Mouse (Mus musculus): ENCODE data around the gene Trappc11. TPM values are rescaled to one million over a fixed set of nuclear protein-coding genes. Genes with fewer than 3 reads are reported as not detected.
A peak's percentile ranks its signal among the peaks of the same experiment; 100 is the strongest.

Gene Trappc11
- polyA plus RNA-seq, 1 experiment from 2014 or later = 25.5 TPM

DNA sequence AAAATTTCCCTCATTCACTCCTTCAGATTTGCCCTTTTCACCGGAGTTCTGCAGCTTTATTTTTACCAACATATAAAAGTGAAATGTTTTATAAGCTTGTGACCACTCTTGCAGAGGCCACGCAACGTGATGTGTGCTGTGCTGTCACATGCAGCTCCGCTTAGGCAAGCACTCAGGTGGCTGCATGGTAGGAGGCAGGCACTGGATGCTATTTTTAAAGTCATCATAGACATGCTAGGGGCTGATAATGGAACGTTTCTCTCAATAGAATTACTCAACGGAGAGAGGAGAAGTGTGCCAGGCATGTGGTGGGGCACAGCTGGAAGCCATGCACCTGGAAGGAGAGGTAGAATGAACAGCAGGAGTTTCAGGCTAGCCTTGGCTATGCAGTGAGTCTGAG lies 37.8 kb downstream of the Trappc11 start:
- Histone ChIP-seq H3K27me3 (ENCODE audit: insufficient read depth, low read length) (no peaks in the 10 kb centered on the region), H3K9ac (ENCODE audit: low read depth, low read length) (no peak overlapping the region), H3K9me3 (replicated peaks; ENCODE audit: low read length) (no peaks in the 10 kb centered on the region), H3K27ac (peak overlapping the region; percentile 47; the same call in 1 of the 2 replicates), H3K4me2 (ENCODE audit: low read length) (no peak overlapping the region), H3K4me1 (replicated peaks; ENCODE audit: insufficient read depth, low read length) (no peaks in the 10 kb centered on the region), H3K36me3 (ENCODE audit: insufficient read depth, low read length) (peaks cover 39% of the 10 kb centered on the region), H3K4me3 (replicated peaks; ENCODE audit: low read depth, low read length) (no peak overlapping the region)
- ATAC-seq (replicated peaks; ENCODE audit: low FRiP score, low read depth) (no peak), DNase-seq (ENCODE audit: low spot score) (no peak)
- TF ChIP-seq CTCF (IDR thresholded peaks at IDR 0.05; ENCODE audit: low read depth) = no peak
- WGBS = 73% methylated on average over 6 of the region's 6 CpGs

DNA sequence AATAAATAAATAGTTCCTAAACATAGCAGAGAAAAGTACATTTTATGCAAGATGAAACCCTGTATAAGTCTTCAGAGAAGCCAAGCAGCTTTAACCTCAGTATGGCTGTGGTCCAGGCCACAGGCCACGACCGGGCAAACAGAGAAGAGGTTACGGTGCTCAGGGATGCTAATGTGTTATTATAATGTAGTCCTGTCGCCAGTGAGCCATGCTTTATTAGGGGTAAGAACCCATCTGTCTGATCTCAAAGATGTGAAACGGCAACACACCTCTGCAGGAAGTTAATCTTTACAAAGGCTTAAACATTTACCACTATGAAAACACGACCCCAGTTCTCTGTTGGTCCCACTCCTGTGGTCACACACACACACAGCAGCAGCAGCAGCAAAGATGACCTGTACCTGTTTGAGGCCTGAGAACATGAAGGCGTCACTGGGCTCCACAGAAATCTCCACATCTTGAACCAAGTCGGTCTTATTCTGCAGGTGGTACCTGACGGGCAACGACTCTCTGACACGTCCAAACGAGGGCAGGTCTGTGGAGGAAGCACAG lies 38.6 kb downstream of the Trappc11 start:
- DNase-seq (ENCODE audit: low spot score) (peak; percentile 16), ATAC-seq (replicated peaks; ENCODE audit: low FRiP score, low read depth) (peak; percentile 75; the same call in 1 of the 2 replicates)
- Histone ChIP-seq H3K4me1 (replicated peaks; ENCODE audit: insufficient read depth, low read length) (no peaks in the 10 kb centered on the region), H3K36me3 (ENCODE audit: insufficient read depth, low read length) (peaks cover 35% of the 10 kb centered on the region), H3K4me2 (ENCODE audit: low read length) (no peak overlapping the region), H3K27ac (peak overlapping the region; percentile 47; the same call in 1 of the 2 replicates), H3K27me3 (ENCODE audit: insufficient read depth, low read length) (no peaks in the 10 kb centered on the region), H3K4me3 (replicated peaks; ENCODE audit: low read depth, low read length) (no peak overlapping the region), H3K9ac (ENCODE audit: low read depth, low read length) (no peak overlapping the region), H3K9me3 (replicated peaks; ENCODE audit: low read length) (no peaks in the 10 kb centered on the region)
- TF ChIP-seq CTCF (IDR thresholded peaks at IDR 0.05; ENCODE audit: low read depth) = no peak
- 43% methylated on average over 12 of the region's 12 CpGs for WGBS

DNA sequence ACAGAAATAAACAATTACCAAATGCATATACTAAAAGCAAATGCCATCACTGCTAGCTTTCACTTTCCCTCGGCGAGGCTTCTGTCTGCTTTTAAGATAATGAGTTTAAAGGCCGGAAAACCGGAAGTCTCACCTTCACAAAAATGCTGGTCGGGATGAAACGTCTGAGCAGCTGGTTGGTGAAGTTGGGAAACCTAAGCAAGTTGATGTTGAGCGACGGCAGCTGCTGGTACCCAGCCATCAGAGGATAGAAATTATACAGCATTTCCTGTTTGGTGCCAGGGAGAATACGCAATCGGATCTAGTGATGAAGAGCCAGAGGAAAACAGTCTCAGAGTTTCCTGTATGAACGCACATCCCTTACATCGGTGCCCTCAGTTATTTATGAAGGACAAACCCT lies 40.2 kb downstream of the Trappc11 start:
- Histone ChIP-seq H3K27me3 (ENCODE audit: insufficient read depth, low read length) (no peaks in the 10 kb centered on the region), H3K9me3 (replicated peaks; ENCODE audit: low read length) (no peaks in the 10 kb centered on the region), H3K27ac (no peak overlapping the region), H3K4me1 (replicated peaks; ENCODE audit: insufficient read depth, low read length) (no peaks in the 10 kb centered on the region), H3K4me3 (replicated peaks; ENCODE audit: low read depth, low read length) (no peak overlapping the region), H3K9ac (ENCODE audit: low read depth, low read length) (no peak overlapping the region), H3K36me3 (ENCODE audit: insufficient read depth, low read length) (peaks cover 27% of the 10 kb centered on the region; the same call in 1 of the 2 replicates), H3K4me2 (ENCODE audit: low read length) (no peak overlapping the region)
- DNase-seq (ENCODE audit: low spot score) (no peak), ATAC-seq (replicated peaks; ENCODE audit: low FRiP score, low read depth) (no peak)
- TF ChIP-seq CTCF (IDR thresholded peaks at IDR 0.05; ENCODE audit: low read depth) = no peak
- 87% methylated on average over 12 of the region's 12 CpGs for WGBS

DNA sequence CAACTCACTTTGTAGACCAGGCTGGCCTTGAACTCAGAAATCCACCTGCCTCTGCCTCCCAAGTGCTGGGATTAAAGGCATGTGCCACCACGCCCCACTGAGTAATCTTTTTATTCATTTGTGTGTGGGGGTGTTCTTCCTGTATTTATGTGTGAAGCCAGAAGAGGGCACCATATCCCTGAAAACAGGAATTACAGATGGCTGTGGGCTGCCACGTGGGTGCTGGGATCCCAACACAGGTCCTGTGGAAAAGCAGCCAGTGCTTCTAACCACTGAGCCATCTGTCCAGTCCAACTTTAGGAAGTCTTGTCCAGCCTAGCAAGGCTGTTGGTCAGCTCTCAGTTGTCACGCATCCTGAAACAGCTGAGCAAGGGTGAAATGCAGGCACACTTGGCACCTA lies 46.0 kb downstream of the Trappc11 start:
- ATAC-seq (replicated peaks; ENCODE audit: low FRiP score, low read depth) (no peak), DNase-seq (ENCODE audit: low spot score) (no peak)
- Histone ChIP-seq H3K27ac (no peak overlapping the region), H3K4me3 (replicated peaks; ENCODE audit: low read depth, low read length) (no peak overlapping the region), H3K9ac (ENCODE audit: low read depth, low read length) (no peak overlapping the region), H3K36me3 (ENCODE audit: insufficient read depth, low read length) (peaks cover 18% of the 10 kb centered on the region), H3K4me2 (ENCODE audit: low read length) (no peak overlapping the region), H3K9me3 (replicated peaks; ENCODE audit: low read length) (no peaks in the 10 kb centered on the region; the same call in 1 of the 2 replicates), H3K4me1 (replicated peaks; ENCODE audit: insufficient read depth, low read length) (no peaks in the 10 kb centered on the region), H3K27me3 (ENCODE audit: insufficient read depth, low read length) (no peaks in the 10 kb centered on the region)
- 0 out of 2 replicates have a peak, but pooled peaks have one; percentile 10 for TF ChIP-seq CTCF (IDR thresholded peaks at IDR 0.05; ENCODE audit: low read depth)
- WGBS = 90% methylated on average over 3 of the region's 3 CpGs

DNA sequence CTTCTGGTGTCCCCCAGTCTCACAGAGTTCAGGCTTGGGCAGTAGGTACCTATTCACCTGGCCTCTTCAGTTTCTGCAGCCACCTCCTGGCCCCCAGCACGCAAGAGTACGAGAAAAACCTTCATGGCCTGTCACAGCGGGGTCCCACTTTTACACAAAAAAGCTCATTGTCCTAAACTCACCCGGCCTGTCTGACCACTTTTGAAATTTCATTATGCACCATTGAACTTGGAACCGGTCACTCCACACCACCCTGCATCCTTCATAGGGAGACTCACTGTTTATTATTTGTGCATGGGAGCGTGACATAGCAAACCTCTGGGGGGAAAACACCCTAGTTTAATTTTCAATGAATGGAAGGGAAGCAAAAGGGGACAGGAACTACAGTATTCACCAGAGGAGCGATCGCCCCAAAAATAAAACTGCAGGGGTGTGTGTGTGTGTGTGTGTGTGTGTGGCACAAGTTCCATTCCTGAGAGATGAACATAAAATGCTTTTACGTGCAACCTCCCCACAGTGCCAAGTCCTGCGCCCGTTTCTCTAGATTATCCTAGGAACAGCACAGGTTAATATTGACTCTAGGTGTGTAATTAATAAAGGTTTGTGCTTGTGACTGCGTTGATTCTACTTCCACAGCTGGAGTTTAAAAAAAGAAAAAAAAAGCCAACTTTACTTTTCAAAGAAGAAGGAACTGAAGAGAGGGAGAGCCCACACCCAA lies 50.8 kb downstream of the Trappc11 start:
- Histone ChIP-seq H3K27ac (peak overlapping the region; percentile 57), H3K27me3 (ENCODE audit: insufficient read depth, low read length) (no peaks in the 10 kb centered on the region), H3K9ac (ENCODE audit: low read depth, low read length) (no peak overlapping the region), H3K4me3 (replicated peaks; ENCODE audit: low read depth, low read length) (no peak overlapping the region), H3K4me2 (ENCODE audit: low read length) (peak overlapping the region; percentile 30), H3K4me1 (replicated peaks; ENCODE audit: insufficient read depth, low read length) (no peaks in the 10 kb centered on the region), H3K36me3 (ENCODE audit: insufficient read depth, low read length) (peaks cover 4% of the 10 kb centered on the region; the same call in 1 of the 2 replicates), H3K9me3 (replicated peaks; ENCODE audit: low read length) (no peaks in the 10 kb centered on the region; the same call in 1 of the 2 replicates)
- DNase-seq (ENCODE audit: low spot score) (peak; percentile 31), ATAC-seq (replicated peaks; ENCODE audit: low FRiP score, low read depth) (peak; percentile 84)
- no peak for TF ChIP-seq CTCF (IDR thresholded peaks at IDR 0.05; ENCODE audit: low read depth)
- WGBS = 60% methylated on average over 12 of the region's 12 CpGs

DNA sequence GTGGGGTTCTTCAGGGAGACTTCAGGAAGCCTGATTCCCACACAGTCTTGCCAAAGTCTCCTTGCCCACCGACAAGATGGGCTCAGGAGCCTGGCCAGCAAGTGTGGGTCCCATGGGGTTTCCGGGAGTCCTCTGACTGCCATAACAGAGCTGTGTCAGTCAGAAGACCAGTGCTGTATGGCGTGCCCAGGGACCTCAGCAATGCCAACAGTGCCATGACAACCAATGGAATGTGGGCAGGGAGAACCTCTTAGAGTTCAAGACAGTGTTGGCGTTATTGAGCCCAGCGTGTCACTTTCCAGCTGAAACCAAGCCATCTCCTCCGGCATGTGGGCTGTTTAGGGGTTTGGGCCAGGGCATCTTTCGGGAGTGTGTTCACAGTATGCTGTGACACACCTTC lies 53.2 kb downstream of the Trappc11 start:
- Histone ChIP-seq H3K4me3 (replicated peaks; ENCODE audit: low read depth, low read length) (no peak overlapping the region), H3K4me2 (ENCODE audit: low read length) (no peak overlapping the region), H3K27ac (no peak overlapping the region), H3K9ac (ENCODE audit: low read depth, low read length) (no peak overlapping the region), H3K27me3 (ENCODE audit: insufficient read depth, low read length) (no peaks in the 10 kb centered on the region), H3K9me3 (replicated peaks; ENCODE audit: low read length) (no peaks in the 10 kb centered on the region), H3K4me1 (replicated peaks; ENCODE audit: insufficient read depth, low read length) (no peaks in the 10 kb centered on the region), H3K36me3 (ENCODE audit: insufficient read depth, low read length) (no peaks in the 10 kb centered on the region)
- DNase-seq (ENCODE audit: low spot score) = no peak
- no peak for ATAC-seq (replicated peaks; ENCODE audit: low FRiP score, low read depth)
- no peak for TF ChIP-seq CTCF (IDR thresholded peaks at IDR 0.05; ENCODE audit: low read depth)
- 92% methylated on average over 7 of the region's 7 CpGs for WGBS

All from kidney, postnatal 0 days (tissue).